In genomic region chr2:161498449-161499096, GRCm38 (mm10) we compare ENCODE assay signal across 8 mouse cellular contexts.
A peak's percentile ranks its signal among the peaks of the same experiment; 100 is the strongest.
DNase-seq lines count a peak whose midpoint lies in the region; ATAC-seq and TF ChIP-seq lines count a peak whose summit lies in the region.

No protein-coding gene starts in this region.

- H3K9me3 ChIP-seq in heart, embryonic 15.5 days (replicated peaks) = no peaks in the 10 kb centered on the region
- no peaks in the 10 kb centered on the region for H3K9me3 ChIP-seq in forebrain, embryonic 15.5 days
- no peaks in the 10 kb centered on the region for H3K9me3 ChIP-seq in midbrain, embryonic 12.5 days

- H3K9ac ChIP-seq in heart, embryonic 15.5 days = no peak overlapping the region
- no peak overlapping the region for H3K9ac ChIP-seq in forebrain, embryonic 15.5 days (replicated peaks)
- no peak overlapping the region; the same call in 1 of the 2 replicates for H3K9ac ChIP-seq in midbrain, embryonic 12.5 days (replicated peaks)

- no peak for ATAC-seq in heart, embryonic 15.5 days (replicated peaks; ENCODE audit: insufficient number of reproducible peaks, insufficient read depth, low FRiP score, low read depth)
- peak; percentile 60 for ATAC-seq in forebrain, embryonic 15.5 days (replicated peaks)
- ATAC-seq in midbrain, embryonic 12.5 days (ENCODE audit: low FRiP score, low read depth) = 0 out of 2 replicates have a peak, but pooled peaks have one; percentile 36

- peak overlapping the region; percentile 23 for H3K4me3 ChIP-seq in heart, embryonic 15.5 days
- H3K4me3 ChIP-seq in forebrain, embryonic 15.5 days = peak overlapping the region; percentile 28
- peak overlapping the region; percentile 27 for H3K4me3 ChIP-seq in midbrain, embryonic 12.5 days

- DNase-seq in heart, adult 8-10 months (ENCODE audit: low spot score) = no peak
- peak; percentile 62 for DNase-seq in brain, embryonic 14.5 days (ENCODE audit: low read depth)
- no peak for DNase-seq in urinary bladder, postnatal 4 days (ENCODE audit: low spot score in 2 of 2)
- no peak for DNase-seq in frontal cortex, postnatal 36 days (ENCODE audit: low spot score in 2 of 2)
- DNase-seq in spleen, postnatal 14 days (ENCODE audit: low spot score in 2 of 2) = no peak

- TF ChIP-seq POLR2A in brain, embryonic 14.5 days (IDR thresholded peaks at IDR 0.05; ENCODE audit: borderline replicate concordance, extremely low read depth, insufficient read depth, insufficient read length, poor library complexity, severe bottlenecking) = no peak

- no peaks in the 10 kb centered on the region for H3K36me3 ChIP-seq in heart, embryonic 15.5 days
- no peaks in the 10 kb centered on the region for H3K36me3 ChIP-seq in forebrain, embryonic 15.5 days
- H3K36me3 ChIP-seq in midbrain, embryonic 12.5 days = no peaks in the 10 kb centered on the region

- peaks cover 5% of the 10 kb centered on the region; the same call in 1 of the 2 replicates for H3K4me1 ChIP-seq in heart, embryonic 15.5 days (replicated peaks)
- peaks cover 15% of the 10 kb centered on the region for H3K4me1 ChIP-seq in forebrain, embryonic 15.5 days
- peaks cover 15% of the 10 kb centered on the region for H3K4me1 ChIP-seq in midbrain, embryonic 12.5 days

- 19% methylated on average over 13 of the region's 13 CpGs for WGBS in heart, embryonic 15.5 days
- WGBS in forebrain, embryonic 15.5 days = 21% methylated on average over 13 of the region's 13 CpGs
- WGBS in midbrain, embryonic 12.5 days = 16% methylated on average over 13 of the region's 13 CpGs

- H3K27ac ChIP-seq in heart, embryonic 15.5 days = no peak overlapping the region
- H3K27ac ChIP-seq in forebrain, embryonic 15.5 days (replicated peaks) = no peak overlapping the region
- H3K27ac ChIP-seq in midbrain, embryonic 12.5 days (replicated peaks) = peak overlapping the region; percentile 56; the same call in 1 of the 2 replicates

- no peaks in the 10 kb centered on the region for H3K27me3 ChIP-seq in heart, embryonic 15.5 days
- no peaks in the 10 kb centered on the region for H3K27me3 ChIP-seq in forebrain, embryonic 15.5 days
- no peaks in the 10 kb centered on the region for H3K27me3 ChIP-seq in midbrain, embryonic 12.5 days

- H3K4me2 ChIP-seq in heart, embryonic 15.5 days = peak overlapping the region; percentile 52
- peak overlapping the region; percentile 41 for H3K4me2 ChIP-seq in forebrain, embryonic 15.5 days (replicated peaks)
- H3K4me2 ChIP-seq in midbrain, embryonic 12.5 days (replicated peaks) = peak overlapping the region; percentile 55

- TF ChIP-seq CTCF in brain, embryonic 14.5 days (IDR thresholded peaks at IDR 0.05; ENCODE audit: borderline replicate concordance, extremely low read depth, insufficient read depth, insufficient read length) = no peak
